Mouse (Mus musculus) lung, embryonic 15.5 days (tissue): ENCODE results near the gene 1700001K19Rik. TPM values are rescaled to one million over a fixed set of nuclear protein-coding genes. Genes with fewer than 3 reads are reported as not detected.

ENCODE experiments used
- ATAC-seq: fragments of 200-750 bp; cut with Nextera tagmentation; 2 replicates; pipeline ENCODE4 v1.8.0; 2017; ENCODE audit warnings: moderate number of reproducible peaks, borderline replicate concordance; ENCODE audit not compliant: low FRiP score, low TSS enrichment; ENCODE audit errors: extremely low read depth
- H3K27ac ChIP-seq: fragments of 300-500 bp; sonication (generic); 2 replicates; pipeline ENCODE4 v1.5.1; 2015; ENCODE audit warnings: moderate library complexity, mild to moderate bottlenecking, inconsistent platforms
- H3K27me3 ChIP-seq: fragments of 300-500 bp; sonication (generic); 2 replicates; pipeline ENCODE4 v1.6.1; 2015; ENCODE audit warnings: inconsistent platforms
- H3K36me3 ChIP-seq: fragments of 300-500 bp; sonication (generic); 2 replicates; pipeline ENCODE4 v1.6.1; 2015; ENCODE audit warnings: inconsistent platforms
- H3K4me1 ChIP-seq: fragments of 300-500 bp; sonication (generic); 2 replicates; pipeline ENCODE4 v1.6.1; 2015; ENCODE audit warnings: inconsistent platforms
- H3K4me2 ChIP-seq: fragments of 300-500 bp; sonication (generic); 2 replicates; pipeline ENCODE4 v1.6.1; 2015; ENCODE audit warnings: inconsistent platforms, mild to moderate bottlenecking, moderate library complexity
- H3K4me3 ChIP-seq: fragments of 300-500 bp; sonication (generic); 2 replicates; pipeline ENCODE4 v1.5.1; 2015; ENCODE audit warnings: mild to moderate bottlenecking, inconsistent platforms
- H3K9ac ChIP-seq: fragments of 300-500 bp; sonication (generic); 2 replicates; pipeline ENCODE4 v1.6.1; 2015; ENCODE audit warnings: inconsistent platforms
- H3K9me3 ChIP-seq: fragments of 300-500 bp; sonication (generic); 2 replicates; pipeline ENCODE4 v1.6.1; 2016; ENCODE audit warnings: inconsistent platforms
- WGBS: fragments of 180-500 bp; shearing (Covaris S2); methylation state at CpG from one replicate; pipeline ENCODE4 v1.1.7; 2015; 5-methylcytosine and 5-hydroxymethylcytosine counted together
- microRNA-seq: library from miRNA; unstranded; fragments of <30 nt; microRNA quantifications from one replicate; pipeline ENCODE4, GENCODE M21; 2016
- polyA plus RNA-seq: library from polyadenylated mRNA; unstranded; fragments of >200 nt; fragmentation: Nextera tagmentation; extraction: Ambion mirVana; gene quantifications from 2 replicates; pipeline ENCODE4 v1.2.1, GENCODE M21; 2015

The 1700001K19Rik gene
- polyA plus RNA-seq, 1 experiment from 2014 or later, result not detected

GRCm38 (mm10) chr12:110637507-110638114 is 44.8 kb downstream of the 1700001K19Rik start:
- H3K4me3 ChIP-seq, result no peak overlapping the region
- H3K4me1 ChIP-seq, result no peaks in the 10 kb centered on the region
- no peak overlapping the region for H3K27ac ChIP-seq
- no peak overlapping the region for H3K9ac ChIP-seq
- H3K27me3 ChIP-seq, result no peaks in the 10 kb centered on the region
- 87% methylated on average over 13 of the region's 13 CpGs for WGBS
- H3K36me3 ChIP-seq, result peaks cover 99% of the 10 kb centered on the region
- H3K4me2 ChIP-seq, result no peak overlapping the region
- ATAC-seq, result no peak
- H3K9me3 ChIP-seq, result no peaks in the 10 kb centered on the region

- Histone ChIP-seq H3K4me1 (no peaks in the 10 kb centered on the region), H3K27me3 (no peaks in the 10 kb centered on the region), H3K27ac (no peak overlapping the region), H3K9ac (no peak overlapping the region), H3K9me3 (no peaks in the 10 kb centered on the region), H3K4me3 (no peak overlapping the region), H3K36me3 (peaks cover 99% of the 10 kb centered on the region), H3K4me2 (no peak overlapping the region)
- ATAC-seq, result no peak
- WGBS, result 89% methylated on average over 12 of the region's 12 CpGs
These were observed 46.1 kb downstream of the 1700001K19Rik start for GRCm38 (mm10) chr12:110636293-110636692.

- no peak overlapping the region for H3K4me3 ChIP-seq
- H3K4me1 ChIP-seq, result no peaks in the 10 kb centered on the region
- no peaks in the 10 kb centered on the region for H3K27me3 ChIP-seq
- no peak overlapping the region for H3K4me2 ChIP-seq
- no peak overlapping the region for H3K9ac ChIP-seq
- 88% methylated on average over 11 of the region's 11 CpGs for WGBS
- H3K36me3 ChIP-seq, result peaks cover 100% of the 10 kb centered on the region
- no peak for ATAC-seq
- no peaks in the 10 kb centered on the region for H3K9me3 ChIP-seq
- no peak overlapping the region for H3K27ac ChIP-seq
These were observed 52.4 kb downstream of the 1700001K19Rik start for GRCm38 (mm10) chr12:110630056-110630455.

Small RNA genes within 50 kb of the gene (microRNA-seq; reads per million reads assigned to microRNA genes)
- gene Gm27299, result not detected

Other genes starting within 250 kb of the 1700001K19Rik start
- 167 and 171 TPM in 2 replicates for gene Ppp2r5c, start 235.5 kb downstream of the 1700001K19Rik start, polyA plus RNA-seq
- 39.5 and 48.9 TPM in 2 replicates for gene Dync1h1, start 81.2 kb downstream of the 1700001K19Rik start, polyA plus RNA-seq
- gene Hsp90aa1, start 20.1 kb upstream of the 1700001K19Rik start, polyA plus RNA-seq, result 825 and 899 TPM in 2 replicates
- 21.3 and 23.5 TPM in 2 replicates for gene Wdr20, start 55.3 kb upstream of the 1700001K19Rik start, polyA plus RNA-seq
- gene Mok, start 158.3 kb upstream of the 1700001K19Rik start, polyA plus RNA-seq, result 7.1 and 7.4 TPM in 2 replicates
- 4.7 and 6.2 TPM in 2 replicates for gene Zfp839, start 167.6 kb upstream of the 1700001K19Rik start, polyA plus RNA-seq
- 73.7 and 79.1 TPM in 2 replicates for gene Cinp, start 206.5 kb upstream of the 1700001K19Rik start, polyA plus RNA-seq
- 3.1 and 3.3 TPM in 2 replicates for gene Tecpr2, start 206.6 kb upstream of the 1700001K19Rik start, polyA plus RNA-seq